Mouse (Mus musculus) 3134 (cell line): Measurements from ENCODE around the gene Nr2f6.

Experiments
- DNase-seq: peaks from one replicate; pipeline ENCODE4 v3.0.0-alpha.2; 2011; ENCODE audit warnings: low spot score; ENCODE audit not compliant: insufficient read length; ENCODE audit errors: extremely low read depth

Nr2f6 gene

DNA sequence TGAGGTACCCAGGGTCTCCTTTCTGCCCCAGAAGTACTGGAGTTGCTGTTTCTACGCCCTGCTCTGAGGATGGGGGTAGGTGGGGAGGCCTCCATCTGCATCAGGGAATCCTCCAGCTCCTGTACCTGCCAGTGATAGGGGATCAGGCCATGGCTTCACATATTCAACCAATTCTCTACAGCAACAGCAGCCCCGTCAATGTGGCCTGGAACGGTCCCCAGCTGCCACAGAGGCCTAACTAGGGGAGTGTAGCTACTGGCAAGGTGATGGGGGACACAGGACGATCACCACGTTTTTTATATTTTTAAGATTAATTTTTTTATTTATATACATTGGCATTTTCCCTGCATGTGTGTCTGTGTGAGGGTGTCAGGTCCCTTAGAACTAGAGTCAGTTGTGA lies 10.6 kb upstream of the Nr2f6 start:
- DNase-seq: no peak

DNA sequence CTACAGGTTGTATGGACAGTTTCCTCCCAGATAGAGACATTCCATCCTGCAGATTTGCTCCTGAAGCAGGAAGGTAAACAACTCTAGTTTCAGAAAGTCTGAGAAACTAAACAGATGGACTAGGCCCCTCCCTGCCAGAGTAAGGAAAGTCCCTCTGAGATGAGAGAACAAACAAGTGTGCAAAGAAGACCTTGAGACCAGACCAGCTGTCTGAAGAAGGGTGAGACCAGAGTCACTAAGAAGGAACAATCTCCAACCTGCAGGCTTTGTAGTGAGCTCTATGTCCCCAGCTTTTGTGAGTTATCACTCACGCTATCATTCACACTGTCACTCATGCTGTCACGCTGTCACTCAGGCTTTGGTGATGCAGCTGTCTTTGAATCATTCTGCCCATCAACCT lies 9.9 kb upstream of the Nr2f6 start:
- DNase-seq: no peak

DNA sequence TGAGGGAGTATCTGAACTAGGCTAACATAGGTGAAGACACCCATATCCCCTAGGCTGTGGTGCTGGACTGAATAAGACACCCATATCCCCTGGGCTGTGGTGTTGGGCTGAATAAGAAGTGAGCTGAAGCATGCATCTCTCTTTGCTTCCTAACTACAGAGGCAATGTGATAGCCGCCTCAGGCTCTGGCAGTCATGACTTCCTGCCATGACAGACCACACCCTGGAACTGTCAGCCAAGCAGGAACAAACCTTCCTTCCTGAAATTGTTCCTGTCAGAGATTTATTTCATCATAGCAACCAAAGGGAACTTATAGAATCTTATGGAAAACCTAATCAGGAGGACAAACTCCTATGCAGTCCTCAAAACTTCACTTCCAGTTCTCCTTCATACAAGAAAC lies 6.5 kb upstream of the Nr2f6 start:
- DNase-seq: no peak

GRCm38 (mm10) chr8:71385212-71385835 lies 3.6 kb upstream of the Nr2f6 start:
- DNase-seq: no peak

DNA sequence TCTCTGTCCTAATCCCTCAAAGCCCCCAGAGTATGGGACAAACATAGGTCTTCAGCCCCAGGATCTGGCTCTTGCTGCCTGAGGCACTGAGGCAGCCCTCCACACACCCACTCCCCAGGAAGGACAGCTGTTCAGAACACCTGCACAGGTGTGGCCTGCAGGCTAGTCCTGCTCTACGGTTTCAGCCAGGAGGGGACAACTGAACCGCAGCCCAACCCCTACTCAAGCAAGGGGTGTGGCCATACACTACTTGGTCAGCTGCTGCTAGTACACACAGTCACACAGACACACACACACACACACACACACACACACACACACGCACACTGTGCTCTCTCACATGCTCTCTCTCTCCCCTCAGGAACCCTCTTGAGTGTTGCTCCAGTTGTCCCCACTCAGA lies 2.1 kb upstream of the Nr2f6 start:
- no peak for DNase-seq

DNA sequence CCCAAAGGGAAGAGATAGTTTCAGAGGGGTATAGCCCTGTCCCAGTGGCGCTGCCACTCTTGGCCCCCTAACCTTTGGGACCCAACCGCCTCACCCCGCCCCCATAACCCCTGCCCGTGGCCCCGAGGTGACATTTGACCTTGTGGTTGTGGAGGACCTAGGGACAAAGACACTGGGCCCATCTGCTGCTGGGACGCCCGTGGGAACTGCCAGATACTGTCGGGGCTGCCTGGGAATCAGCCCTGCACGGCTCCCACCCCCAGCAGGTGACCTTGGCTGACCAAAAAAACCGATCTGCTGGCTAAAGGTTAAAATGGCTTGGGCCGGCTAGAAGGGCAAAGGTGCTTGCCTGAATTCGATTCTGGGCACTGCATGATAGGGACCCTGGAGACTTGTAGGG lies 1.6 kb upstream of the Nr2f6 start:
- no peak for DNase-seq

- peak; percentile 93 for DNase-seq
Observed at GRCm38 (mm10) chr8:71381971-71382961, 506 bp upstream of the Nr2f6 start.

- DNase-seq: peak; percentile 52
Observed at GRCm38 (mm10) chr8:71380178-71381171, 1.3 kb downstream of the Nr2f6 start.

DNA sequence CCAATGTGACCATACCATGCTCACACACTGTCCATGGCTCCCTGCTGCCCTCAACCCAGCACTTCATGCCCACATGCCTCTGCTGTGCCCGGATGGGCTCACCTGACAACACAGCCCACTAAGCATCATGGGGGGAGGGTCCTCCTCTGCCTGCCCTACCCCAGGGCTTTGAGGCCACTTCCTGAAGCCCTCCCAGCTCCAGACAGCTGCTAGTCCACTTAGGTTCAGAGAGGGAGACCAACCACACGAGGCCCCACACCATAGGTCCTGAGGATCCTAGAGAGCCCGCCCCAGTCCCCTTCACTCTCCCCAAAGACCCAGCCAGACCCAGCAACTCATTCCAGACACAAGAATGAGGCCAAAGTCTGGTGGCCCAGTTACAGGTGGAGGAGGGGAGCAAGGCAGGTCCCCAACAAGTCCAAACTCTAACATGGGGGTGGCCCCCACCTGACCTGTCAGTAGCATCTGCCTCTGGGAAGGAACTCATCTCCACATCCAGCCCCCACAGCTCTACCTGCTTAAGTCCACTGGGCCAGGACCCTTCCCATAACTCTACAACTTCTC lies 2.2 kb downstream of the Nr2f6 start:
- DNase-seq: no peak

- DNase-seq: no peak
Observed at GRCm38 (mm10) chr8:71379008-71379407, 2.8 kb downstream of the Nr2f6 start.

GRCm38 (mm10) chr8:71376423-71377030 lies 5.2 kb downstream of the Nr2f6 start:
- DNase-seq: no peak

- no peak for DNase-seq
Observed at GRCm38 (mm10) chr8:71375581-71376422, 6.0 kb downstream of the Nr2f6 start.

- DNase-seq: no peak
Observed at GRCm38 (mm10) chr8:71374616-71375206, 7.0 kb downstream of the Nr2f6 start.

GRCm38 (mm10) chr8:71373000-71373399 lies 8.8 kb downstream of the Nr2f6 start:
- no peak for DNase-seq

- DNase-seq: no peak
Observed at GRCm38 (mm10) chr8:71372427-71372826, 9.3 kb downstream of the Nr2f6 start.

- peak; percentile 98 for DNase-seq
Observed at GRCm38 (mm10) chr8:71371236-71371848, 10.4 kb downstream of the Nr2f6 start, which contains the start of gene Ocel1. TSS of gene Ocel1 (plus strand) at chr8:71371298.

GRCm38 (mm10) chr8:71370711-71371235 lies 11.0 kb downstream of the Nr2f6 start:
- DNase-seq: peak; percentile 46
